Mouse (Mus musculus): ENCODE data around the gene Fadd.
A peak's percentile ranks its signal among the peaks of the same experiment; 100 is the strongest.

Fadd gene

GRCm38 (mm10) chr7:144527723-144528221 lies 54.5 kb downstream of the Fadd start:
- peak; percentile 77 for DNase-seq
